Mouse (Mus musculus) thymus, adult 2 months (tissue): ENCODE data around the gene Atxn1.

Experiments used
- CTCF ChIP-seq: fragments of 200-500 bp; IDR thresholded peaks from 2 replicates; pipeline ENCODE4 v1.5.1; 2012; ENCODE audit warnings: mild to moderate bottlenecking, control low read depth, low read length, moderate library complexity, borderline replicate concordance; ENCODE audit not compliant: control insufficient read depth, poor library complexity, insufficient read depth; ENCODE audit errors: extremely low read depth
- POLR2A ChIP-seq: fragments of 200-500 bp; IDR thresholded peaks from 2 replicates; pipeline ENCODE4 v1.6.1; 2012; ENCODE audit warnings: mild to moderate bottlenecking, low read length, control low read depth, moderate library complexity; ENCODE audit not compliant: control insufficient read depth, poor library complexity, insufficient read depth; ENCODE audit errors: extremely low read depth

GRCm38 (mm10) chr13:45769757-45770156 is 195.1 kb downstream of the Atxn1 start:
- TF ChIP-seq CTCF (no peak), POLR2A (no peak)
